Mouse (Mus musculus): ENCODE results near the gene Nme9.

Nme9 gene

DNA sequence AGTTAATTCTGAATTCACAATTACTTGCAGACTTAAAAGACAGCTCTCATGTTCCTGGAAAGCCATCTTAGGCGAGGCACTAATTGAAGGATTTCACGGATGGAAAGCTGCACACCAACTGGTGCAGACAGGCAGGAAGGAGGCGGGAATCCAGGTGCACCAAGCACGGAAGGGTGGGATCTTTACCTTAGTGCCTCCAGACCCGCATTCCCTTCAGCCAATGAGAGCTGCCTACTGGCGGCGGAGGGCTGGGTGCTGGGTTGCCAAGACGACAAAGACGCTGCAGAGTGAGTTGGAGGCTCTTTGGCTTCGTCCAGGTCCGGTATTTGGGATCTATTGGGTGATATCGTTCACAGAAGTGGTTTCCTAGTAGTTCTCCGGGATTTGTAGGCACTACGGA, at the start of gene Nme9:
Gene Nme9 (plus strand): TSS at position 315 of the 400 bp plus-strand sequence.
- DNase-seq (ENCODE audit: low spot score in 2 of 2): no peak

DNA sequence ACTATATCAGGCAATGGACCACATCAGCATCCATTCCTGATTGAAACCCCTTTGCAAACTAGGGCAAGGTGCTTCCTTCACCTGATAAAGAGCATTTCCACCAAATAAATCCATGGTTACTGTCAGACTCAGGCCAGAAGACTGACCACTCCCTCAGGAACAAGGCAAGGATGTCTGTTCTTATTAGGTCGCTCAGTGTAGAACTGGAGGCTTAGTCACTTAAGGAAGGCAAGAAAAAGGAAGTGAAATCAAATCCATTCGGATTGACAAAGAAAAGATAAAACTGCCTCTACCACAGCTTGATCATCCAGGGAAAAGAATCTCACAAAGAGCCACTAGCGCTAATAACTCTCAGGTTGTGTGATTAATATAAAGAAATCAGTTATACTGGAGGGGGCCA, 42.0 kb upstream of the Nme9 start:
- DNase-seq (ENCODE audit: low spot score in 2 of 2): no peak

DNA sequence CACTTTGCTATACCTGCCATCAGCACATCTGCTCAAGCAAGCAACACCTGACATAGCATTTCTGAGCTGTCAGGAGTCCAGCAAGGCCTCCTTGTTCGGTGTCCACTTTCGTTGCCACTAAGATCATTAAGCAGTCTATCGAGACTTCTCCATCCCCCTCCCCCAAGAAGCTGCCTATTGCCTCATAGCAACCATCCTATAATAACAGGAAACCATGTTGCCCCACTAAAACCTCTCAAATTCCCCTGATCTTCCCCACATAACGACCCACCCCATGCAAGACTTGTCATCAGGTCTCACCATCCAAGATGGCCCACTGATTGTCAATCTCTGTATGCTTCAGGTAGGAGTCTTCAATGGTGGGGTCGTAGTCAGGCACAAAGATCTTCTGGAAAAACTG, 40.2 kb upstream of the Nme9 start:
- DNase-seq (ENCODE audit: low spot score in 2 of 2): no peak

DNA sequence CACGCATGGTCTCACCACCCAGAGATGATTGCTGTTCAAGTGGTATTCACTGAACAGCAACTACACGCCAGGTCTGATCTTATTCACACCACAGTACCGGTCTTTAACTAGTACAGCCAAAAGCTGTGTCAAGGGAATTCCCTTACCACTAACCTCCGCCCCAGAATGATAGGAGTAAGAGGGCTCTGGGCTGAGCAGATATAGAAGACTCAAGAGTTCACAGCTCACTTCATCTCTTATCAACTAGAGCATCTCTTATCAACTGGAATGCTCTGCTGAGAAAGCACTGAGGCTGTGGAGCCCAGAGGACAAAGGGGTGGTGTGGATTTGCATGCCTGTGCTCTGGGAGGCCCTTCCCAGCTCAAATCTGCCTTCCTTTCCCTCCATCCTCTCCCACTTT, 39.5 kb upstream of the Nme9 start:
- no peak for DNase-seq (ENCODE audit: low spot score in 2 of 2)

DNA sequence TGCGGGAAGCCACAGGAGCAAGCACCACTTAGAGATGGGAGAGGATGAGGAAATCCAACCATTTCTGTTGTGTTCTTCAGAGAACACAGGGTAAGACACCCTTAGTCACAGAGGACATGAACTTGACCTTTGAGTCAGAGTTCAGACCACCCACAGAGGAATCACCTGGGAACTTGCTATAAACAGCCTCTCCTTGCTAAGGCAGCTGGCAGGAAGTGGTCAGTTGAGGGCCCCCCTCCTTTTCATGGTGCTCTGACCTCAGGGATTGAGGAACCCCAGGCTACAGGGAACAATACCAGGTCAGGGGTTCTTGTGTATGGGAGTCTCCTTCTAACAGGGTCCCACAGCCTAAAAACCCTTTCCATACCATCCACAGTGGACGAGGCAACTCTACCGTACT, 34.5 kb upstream of the Nme9 start:
- DNase-seq (ENCODE audit: low spot score in 2 of 2): no peak

DNA sequence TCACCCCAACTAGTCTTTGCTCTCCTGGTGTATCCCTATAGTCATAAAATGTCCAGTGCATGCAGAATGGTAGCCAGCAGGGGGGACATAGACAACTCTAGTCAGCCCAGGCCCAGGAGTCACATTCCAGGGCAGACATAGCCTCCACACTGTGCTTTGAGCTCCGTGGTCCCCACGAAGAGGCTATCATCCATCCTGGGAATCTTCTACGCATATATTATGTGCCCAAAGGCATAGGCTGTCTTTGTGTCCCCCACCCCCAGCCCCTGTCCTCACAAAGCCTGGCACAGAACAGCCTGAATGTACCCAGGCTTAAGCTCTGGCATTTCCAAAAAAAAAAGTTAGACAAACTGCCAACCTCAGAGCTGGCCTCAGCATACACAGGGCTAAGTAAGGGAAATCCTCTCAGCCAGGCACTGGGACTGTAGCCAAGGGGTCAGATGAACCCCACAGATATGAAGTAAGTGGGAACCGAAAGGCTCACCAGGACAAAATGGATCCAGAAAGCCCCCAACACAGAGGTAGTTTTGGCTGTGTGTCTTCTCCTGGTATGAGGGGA, 33.9 kb upstream of the Nme9 start:
- DNase-seq (ENCODE audit: low spot score in 2 of 2): no peak

DNA sequence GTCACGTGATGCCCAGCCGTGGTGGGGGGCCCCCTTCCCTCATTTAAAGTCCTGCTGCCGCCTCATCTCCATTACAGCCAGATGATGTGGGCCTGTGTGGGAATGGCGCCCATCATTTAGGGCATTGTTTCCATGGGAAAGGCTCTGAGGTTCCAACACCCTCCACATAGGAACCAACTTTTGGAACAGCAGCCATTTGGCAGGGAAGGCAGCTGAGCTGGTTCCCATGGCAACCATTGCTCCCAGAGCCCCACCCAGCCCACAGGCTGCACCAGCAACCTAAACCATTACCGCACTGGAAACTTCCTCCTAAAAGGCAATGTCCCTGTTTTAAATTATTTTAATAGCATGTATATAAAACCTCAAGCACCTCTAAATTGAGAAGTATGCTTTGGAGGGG, 32.9 kb upstream of the Nme9 start:
- no peak for DNase-seq (ENCODE audit: low spot score in 2 of 2)

DNA sequence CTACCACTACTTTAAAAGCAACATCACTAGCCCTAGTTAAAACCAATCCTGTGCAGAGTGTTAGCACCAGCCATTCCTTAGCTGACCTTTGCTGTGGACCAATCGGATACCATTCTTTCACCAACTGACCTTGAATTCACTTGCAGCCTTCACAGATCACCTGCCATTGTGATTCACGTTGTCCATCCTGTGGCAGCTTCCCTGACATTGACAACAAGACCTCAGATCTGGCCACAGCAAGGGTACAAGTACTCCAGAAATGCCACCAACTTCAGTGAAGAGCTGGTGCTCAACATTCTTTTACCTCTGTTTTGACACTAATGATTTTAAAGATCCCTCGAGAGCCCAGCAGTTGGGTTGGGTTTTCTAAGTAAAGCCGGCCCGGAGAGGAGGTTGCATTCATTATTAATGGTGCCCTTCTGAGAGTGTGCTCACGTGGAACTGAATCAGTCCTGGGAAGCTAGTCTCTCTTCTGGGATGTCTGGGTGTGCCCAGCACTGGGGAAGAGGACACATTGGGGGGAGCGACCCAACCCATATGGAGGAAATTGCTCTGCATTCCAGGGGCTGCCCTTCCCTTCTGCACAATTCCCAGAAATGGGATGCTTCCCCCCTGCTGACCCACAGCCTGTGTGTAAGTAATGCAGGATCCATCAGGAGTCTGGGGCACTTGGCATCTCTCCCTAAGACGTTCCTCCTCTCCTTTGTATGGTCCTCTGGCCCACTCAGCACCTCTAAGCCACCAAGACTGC, 31.1 kb upstream of the Nme9 start:
- no peak for DNase-seq (ENCODE audit: low spot score in 2 of 2)

DNA sequence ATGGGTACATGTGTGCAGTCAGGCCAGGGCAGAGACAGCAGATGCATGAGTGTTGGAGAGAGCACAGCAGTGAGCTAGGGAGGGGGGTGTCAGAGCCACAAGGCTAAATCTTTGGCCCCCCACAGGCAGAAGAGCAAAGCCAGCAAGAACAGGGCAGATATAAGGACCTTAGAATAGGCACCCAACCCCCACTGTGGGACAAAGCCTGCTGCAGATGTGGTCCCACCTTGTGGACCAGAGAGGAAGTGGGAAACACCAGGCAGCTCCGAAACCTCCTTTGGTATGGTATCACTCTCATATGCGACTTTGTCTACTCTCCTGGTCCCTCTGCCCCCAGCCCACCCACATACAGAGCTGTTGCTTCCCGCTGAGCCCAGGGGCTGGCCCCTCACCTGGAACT, 29.4 kb upstream of the Nme9 start:
- DNase-seq (ENCODE audit: low spot score in 2 of 2): no peak

DNA sequence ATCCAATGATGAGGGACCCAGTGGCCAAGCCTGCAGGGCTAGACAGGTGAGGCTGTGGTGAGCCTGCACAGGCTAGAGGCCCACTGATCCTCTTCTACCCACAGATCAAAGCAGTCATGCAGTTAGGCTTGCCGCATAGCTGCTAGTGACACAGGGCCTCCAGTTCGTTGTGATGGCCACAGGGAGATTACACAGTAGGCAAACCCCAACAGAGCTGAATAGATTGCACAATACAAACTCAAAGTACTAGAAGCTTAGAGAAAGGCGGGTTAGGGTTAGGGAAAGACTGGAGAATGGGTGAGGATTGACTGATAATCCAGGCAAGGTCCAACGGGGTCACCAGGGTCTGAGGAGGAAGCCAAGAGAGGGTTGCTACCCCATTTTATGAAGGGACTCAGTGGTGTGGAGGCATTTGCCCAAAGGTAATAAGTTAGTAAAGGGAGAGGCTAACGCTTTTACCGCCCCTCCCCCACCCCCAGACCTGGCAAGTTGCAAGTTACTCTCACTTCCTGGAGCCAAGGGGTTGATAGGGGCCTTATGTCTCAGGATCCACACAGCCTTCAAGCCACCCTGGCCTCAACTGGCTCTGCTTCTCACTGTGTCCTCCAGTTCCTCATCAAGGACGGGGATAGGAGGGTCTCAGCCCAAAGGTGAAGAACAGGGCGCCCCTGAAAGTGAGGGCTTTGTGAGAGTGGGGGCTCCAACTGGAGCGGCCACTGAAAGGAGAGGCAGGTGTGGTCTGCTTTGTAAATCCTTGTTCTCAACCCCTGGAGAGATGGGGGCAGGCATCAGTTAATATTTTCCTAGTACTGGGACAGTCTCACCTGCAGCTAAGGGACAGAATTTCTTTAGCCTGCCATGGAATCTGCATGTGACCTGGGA, 27.3 kb upstream of the Nme9 start:
- no peak for DNase-seq (ENCODE audit: low spot score in 2 of 2)

DNA sequence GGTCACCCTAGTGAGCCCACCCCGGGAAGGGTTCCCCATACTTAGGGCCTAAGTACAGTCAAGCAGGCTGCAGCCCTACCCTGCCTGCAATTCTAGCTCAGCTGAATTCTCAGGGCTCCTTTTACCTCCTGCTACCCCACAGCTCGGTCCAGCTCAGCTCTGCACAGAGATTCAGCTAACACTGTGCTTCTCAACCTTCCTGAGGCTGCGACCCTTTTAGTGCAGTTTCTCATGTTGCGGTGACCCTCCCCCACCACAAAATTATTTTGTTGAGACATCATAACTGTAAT, 26.8 kb upstream of the Nme9 start:
- DNase-seq (ENCODE audit: low spot score in 2 of 2): no peak

DNA sequence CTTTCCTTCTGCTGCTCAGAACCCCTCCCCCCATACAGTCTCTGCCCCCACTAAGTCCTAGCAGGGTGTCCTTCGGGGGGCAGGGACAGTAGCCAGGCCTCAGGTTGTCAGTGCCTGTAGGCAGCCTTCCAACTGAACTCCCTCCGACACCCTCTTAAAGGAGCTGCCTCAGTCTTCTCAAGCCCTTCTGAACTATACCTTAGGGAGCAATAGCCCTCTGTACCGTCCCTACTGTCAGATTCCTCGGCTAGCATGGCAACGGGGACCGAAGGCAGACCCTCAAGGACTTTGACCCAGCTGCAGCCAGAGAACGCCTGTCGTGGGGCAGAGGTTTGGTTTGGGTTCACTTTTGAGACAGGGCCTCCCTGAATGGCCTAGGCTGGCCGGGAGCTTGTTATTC, 26.0 kb upstream of the Nme9 start:
- no peak for DNase-seq (ENCODE audit: low spot score in 2 of 2)

DNA sequence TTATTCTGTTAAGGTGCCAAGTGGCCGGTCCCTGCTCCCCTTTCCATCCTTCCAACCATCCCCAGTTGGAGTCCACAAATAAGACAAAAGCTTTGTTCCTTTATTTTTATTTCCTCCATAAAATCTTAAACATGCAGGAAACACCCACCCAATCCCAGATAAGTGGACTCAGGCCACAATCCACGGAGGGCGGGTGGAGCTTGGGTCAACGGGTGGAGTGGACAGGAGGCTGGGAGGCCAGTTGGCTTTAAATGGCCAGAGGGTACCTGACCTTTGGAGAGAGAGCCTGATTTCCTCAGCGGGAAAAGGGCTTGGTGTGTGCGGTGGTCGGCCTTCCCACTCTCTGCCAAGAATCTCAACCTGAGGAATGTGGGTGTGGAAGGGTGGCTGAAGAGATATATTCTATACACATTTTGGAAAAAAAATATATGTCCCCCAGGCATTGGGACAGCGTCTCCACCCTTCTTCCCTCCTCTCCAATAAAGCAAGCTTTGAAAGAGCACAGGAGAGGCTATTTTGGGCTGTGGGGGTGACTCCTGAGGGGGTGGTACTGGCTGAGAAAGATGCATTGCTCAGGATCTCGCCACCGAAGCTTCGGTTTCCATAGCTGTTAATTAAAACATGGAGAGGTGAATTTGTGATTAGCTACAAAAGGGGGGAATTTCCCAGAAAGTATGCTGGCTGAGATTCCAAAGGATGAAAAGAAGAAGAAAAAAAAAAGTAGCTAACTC, 22.5 kb upstream of the Nme9 start:
- DNase-seq (ENCODE audit: low spot score in 2 of 2): no peak

DNA sequence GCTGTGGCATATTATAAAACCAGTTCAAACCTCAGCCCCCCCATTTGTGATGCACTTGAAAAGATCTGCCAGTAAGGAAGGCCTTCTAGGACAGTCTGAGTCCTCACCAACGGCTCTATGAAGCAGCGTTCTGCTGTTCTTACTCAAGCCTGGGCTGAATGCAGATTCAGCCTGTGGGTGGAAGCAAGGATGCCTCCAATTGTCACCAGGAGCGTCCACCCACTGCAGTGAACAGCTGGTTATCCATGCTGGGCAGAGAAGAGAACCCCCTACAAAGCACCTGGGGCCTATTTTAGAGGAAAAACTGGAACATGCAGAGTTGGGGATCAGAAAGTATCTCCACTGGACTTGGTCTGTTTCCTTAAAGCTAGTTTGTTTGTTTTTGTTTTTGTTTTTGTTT, 21.4 kb upstream of the Nme9 start:
- DNase-seq (ENCODE audit: low spot score in 2 of 2): no peak

DNA sequence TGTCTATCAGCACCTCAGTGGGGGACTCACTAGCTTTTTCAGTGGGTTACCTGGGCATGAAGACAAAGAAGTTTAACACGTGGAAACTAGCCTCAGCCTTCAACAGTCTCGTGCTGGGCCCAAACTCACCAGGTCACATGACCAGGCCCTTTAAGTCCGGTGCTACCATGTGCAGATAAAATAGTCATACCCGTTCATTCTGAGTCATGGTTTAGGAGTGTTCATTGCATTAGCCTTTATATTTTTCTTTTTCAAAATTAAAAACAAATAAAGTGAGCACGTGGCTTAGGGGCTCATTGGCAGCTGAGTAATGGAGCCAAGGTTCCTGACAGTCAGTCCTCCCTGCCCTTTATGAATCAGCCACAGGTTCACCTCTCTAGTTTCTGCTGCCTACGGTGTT, 20.5 kb upstream of the Nme9 start:
- no peak for DNase-seq (ENCODE audit: low spot score in 2 of 2)

DNA sequence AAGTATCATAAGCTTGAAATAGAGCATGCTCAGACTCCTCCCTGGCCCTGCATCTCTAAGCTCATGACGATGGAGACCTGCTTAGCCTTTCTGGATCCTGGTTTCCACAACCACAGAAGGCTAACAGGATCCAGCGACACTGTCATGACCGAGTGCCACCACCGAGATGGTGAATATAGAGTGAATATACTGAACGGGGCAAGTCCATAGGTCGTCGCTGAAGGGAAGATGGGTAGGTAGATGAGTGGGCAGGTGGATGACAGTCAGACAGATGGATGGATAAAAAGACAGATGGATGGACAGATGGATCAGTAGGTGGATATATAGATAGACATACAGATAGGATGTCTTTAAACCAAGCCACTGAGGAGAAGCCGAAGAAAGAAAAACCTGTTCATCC, 19.9 kb upstream of the Nme9 start:
- DNase-seq (ENCODE audit: low spot score in 2 of 2): no peak

DNA sequence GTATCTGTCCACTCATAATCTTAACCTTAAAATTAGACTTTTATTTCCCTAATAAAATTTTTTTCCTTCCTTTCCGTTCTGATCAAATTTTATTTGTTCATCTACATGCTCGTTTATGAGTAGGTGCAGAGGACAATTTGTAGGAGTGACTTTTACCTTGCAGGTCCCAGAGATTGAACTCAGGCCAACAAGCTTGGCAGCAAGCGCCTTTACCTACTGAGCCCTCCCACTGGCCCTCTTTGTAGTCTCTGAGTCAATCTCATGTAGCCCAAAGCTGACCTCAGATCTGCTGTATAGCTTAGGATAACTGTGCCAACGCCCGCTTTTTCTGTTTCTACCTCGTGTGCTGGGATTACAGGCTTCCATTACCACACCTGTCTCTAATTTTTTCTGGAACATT, 19.3 kb upstream of the Nme9 start:
- no peak for DNase-seq (ENCODE audit: low spot score in 2 of 2)

DNA sequence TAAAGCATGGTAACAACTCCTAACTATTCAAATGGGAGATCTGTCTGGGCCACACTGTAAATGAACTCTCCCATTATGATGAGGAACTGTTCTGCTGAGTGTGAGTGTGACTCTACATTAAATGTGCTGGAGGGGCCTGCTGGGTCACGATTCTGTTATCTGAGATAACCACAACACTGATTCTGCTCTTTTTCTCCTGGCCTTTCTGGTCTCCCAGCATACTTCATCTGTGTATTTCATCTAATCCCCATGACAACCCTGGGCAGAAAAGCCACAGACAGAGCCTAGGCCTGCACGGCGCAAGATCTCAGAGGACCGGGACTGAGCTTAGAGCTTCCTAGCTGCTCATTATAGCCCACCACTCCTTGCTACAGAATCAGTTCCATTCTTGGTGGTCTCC, 18.8 kb upstream of the Nme9 start:
- peak in 1 of 2 experiments; percentile 42 for DNase-seq (ENCODE audit: low spot score in 2 of 2)

DNA sequence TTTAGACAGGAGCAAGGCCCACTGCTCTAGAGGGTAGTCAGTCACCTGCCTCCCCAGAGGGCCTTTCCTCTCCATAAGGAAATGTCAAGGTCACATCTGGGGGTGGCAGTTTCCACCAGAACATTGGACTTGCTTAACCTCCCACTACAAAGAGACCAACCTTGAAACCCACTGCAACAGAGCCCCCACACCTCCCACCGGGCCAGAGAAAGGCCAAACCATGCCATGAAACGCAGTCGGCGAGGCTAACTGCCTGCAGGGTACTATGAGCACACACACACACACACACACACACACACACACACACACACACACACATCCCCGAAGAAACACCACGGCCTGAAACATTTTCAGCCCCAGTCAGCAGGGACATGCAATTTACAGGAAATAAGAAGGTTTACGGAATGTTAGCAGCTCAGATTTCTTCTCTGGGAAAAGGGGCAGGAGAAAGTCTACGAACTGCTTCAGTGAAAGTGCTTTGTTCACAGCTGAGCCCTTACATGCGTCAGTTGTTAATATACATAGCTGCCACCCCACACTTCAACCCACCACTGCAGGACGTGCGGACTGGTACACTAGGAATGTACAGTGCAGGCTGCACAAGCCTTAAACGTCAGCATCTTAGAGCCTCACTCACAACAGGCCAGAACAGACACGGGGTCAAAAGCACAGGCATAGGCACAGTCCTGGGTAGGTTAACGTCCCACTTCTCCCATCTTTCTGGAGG, 16.2 kb upstream of the Nme9 start:
- DNase-seq (ENCODE audit: low spot score in 2 of 2): no peak

DNA sequence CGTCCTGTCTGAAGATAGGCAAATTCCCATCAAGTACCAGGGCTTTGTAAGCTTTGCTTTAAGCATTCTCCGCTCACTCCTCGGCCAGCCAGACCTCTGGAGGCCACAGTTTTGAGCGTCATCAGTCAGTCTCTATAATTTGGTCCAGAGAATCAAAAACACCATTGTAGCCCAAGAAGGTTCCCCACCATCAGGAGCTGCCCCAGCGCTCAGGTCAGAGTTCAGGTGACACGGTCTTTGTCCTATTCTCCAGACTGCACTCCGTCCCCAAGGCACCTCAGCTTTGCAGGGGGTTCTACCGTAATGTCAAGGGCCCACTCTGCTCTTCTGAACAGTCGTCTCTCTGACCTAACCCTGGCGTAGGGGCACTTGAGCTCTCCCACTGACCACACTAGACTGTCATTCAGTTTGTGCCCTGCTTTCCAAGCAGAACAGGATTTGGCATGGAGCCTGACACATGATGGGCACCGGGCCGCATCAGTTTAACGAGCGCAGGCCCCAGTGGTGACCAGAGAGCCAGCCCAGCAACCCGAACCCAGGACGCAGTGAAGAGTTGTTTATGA, 15.6 kb upstream of the Nme9 start:
- peak in 1 of 2 experiments; percentile 39 for DNase-seq (ENCODE audit: low spot score in 2 of 2)

All from urinary bladder, postnatal 36 days (tissue).